Mouse (Mus musculus) liver, embryonic 15.5 days (tissue): Measurements from ENCODE around the gene Nup210. TPM values are rescaled to one million over a fixed set of nuclear protein-coding genes. Genes with fewer than 3 reads are reported as not detected.

Source experiments
- polyA plus RNA-seq: library from polyadenylated mRNA; unstranded; fragments of >200 nt; fragmentation: Nextera tagmentation; extraction: Ambion mirVana; gene quantifications from 2 replicates; pipeline ENCODE4 v1.2.1, GENCODE M21; 2015

Gene Nup210
- polyA plus RNA-seq, 1 experiment from 2014 or later, result 32.0 TPM

Other genes starting within 250 kb of the Nup210 start
- 2.6 and 3.0 TPM in 2 replicates for gene Iqsec1, start 128.1 kb downstream of the Nup210 start, polyA plus RNA-seq
- 5.6 and 5.9 TPM in 2 replicates for gene Hdac11, start 39.8 kb upstream of the Nup210 start, polyA plus RNA-seq
- gene Fbln2, start 95.6 kb upstream of the Nup210 start, polyA plus RNA-seq, result 6.2 and 6.5 TPM in 2 replicates